Mouse (Mus musculus) brown adipose tissue, adult 24 weeks (tissue): ENCODE measurements around the gene Gm17662. TPM values are rescaled to one million over a fixed set of nuclear protein-coding genes. Genes with fewer than 3 reads are reported as not detected.

ENCODE experiments used
- H3K27ac ChIP-seq: fragments of 200-500 bp; replicated peaks from 2 replicates; pipeline ENCODE4 v1.5.1; 2012; ENCODE audit warnings: low read depth, mild to moderate bottlenecking, low read length
- H3K4me1 ChIP-seq: fragments of 200-500 bp; 2 replicates; pipeline ENCODE4 v1.6.1; 2012; ENCODE audit warnings: low read length, mixed read lengths; ENCODE audit not compliant: control insufficient read depth, insufficient read depth, insufficient read length
- H3K4me3 ChIP-seq: fragments of 200-500 bp; 2 replicates; pipeline ENCODE4 v1.5.1; 2012; ENCODE audit warnings: low read depth, mild to moderate bottlenecking, low read length, moderate library complexity; ENCODE audit not compliant: insufficient read depth
- polyA plus RNA-seq: library from polyadenylated mRNA; stranded (reverse); fragments of >200 nt; gene quantifications from 2 replicates; pipeline ENCODE4 v1.2.4, GENCODE M21; 2012; ENCODE audit not compliant: missing spikeins, insufficient read depth, insufficient read length

Gene Gm17662
- not detected in 2 replicates for polyA plus RNA-seq

DNA sequence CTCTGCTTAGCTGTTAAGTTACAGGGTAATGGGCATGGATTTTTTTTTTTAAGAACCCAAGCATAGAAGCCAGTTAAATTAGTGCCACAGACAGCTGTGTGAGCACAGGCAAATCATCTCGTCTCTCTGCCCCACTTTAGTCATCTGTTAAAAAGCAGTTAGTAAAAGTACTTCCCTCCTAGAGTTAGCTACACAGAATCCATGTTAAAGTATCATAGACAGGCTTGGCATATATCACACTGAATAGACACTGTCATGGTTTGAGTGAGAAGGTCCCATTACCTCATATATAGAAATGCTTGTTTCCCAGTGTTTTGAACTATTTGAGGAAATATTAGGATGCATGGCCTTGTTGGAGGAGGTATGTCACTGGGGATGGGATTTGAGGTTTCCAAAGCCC, at the start of gene Gm17662:
TSS of gene Gm17662 (plus strand) at position 301 of the 400 bp plus-strand sequence.
- Histone ChIP-seq H3K27ac (no peak within 1 kb of the TSS), H3K4me3 (no peak within 1 kb of the TSS), H3K4me1 (no peaks in the 10 kb centered on the region)

DNA sequence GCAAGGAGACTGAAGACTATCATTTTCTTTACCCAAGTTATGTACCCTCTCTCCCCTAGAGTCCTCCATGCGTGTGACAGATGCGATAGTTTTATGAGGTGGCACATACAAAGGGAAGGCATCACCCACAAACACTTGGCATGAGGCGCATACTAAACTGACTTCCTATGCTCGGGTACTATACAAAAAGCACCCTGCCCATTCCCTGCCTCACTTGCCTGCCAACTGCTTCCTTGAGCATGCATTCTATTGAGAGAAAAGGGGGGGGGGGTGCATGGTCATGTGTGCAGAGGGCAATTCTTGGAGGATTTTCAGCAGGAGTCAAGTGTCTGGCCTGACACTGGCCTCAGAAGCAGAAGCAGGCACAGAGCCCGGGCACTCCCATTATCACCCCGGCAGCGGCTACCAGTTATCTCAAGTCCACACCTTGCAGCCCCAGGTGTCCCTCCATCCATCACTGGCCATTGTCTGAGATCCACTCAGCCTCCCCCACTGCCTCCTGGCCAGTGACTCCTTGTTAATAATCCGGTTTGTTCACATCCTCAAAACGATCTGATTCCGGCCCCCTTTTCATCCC, 46.3 kb upstream of the Gm17662 start:
- H3K4me3 ChIP-seq = no peak overlapping the region
- H3K27ac ChIP-seq = no peak overlapping the region
- no peaks in the 10 kb centered on the region for H3K4me1 ChIP-seq

DNA sequence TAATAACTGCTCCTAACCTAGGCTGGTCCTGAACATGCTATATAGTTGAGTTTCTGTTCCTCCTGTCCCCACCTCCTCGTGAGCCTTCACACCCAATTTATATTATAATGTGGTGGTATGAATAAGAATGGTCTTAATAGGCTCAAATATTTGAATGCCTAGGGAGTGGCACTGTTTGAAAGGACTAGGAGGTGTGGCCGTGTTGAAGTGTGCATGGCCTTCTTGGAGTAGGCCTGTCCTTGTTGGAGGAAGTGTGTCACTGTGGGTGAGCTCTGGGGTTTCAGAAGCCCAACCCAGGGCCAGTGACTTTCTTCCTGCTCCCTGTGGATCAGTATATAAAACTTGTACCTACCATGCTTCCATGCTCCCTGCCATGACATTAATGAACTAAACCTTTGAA, 43.5 kb upstream of the Gm17662 start:
- Histone ChIP-seq H3K4me1 (no peaks in the 10 kb centered on the region), H3K4me3 (no peak overlapping the region), H3K27ac (no peak overlapping the region)

DNA sequence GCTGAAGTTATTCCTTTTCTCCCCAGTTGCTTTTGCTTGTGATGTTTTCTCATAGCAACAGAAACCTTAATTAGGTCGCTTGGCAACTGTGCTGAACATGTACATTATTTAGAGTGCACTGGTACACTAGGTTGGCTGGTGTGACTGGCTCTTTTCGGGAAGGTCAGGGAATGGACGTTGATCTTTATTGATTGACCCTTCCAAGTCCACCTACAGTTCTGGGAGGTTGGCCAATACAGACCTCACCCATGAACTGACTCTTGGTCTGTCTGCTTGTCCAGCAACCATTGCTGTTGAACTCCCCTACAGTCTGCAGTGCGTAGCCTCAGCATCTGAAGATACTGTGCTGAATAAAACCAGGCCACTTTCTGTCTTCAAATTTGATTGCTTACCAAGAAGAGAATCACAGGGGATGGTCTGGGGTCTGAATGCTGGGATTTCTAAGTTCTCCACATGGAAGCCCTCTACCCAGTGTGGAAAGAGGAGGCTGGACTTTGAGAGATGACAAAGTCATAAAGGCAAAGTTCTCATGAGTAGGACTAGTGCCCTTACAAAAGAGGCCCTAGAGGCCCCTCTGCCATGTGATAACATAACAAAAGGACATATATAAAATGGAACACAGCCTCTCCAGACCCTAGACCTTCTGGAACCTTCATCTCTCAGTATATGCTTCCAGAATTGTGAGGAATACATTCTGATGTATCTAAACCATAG, 40.5 kb upstream of the Gm17662 start:
- H3K4me3 ChIP-seq = no peak overlapping the region
- H3K4me1 ChIP-seq = no peaks in the 10 kb centered on the region
- H3K27ac ChIP-seq = no peak overlapping the region

DNA sequence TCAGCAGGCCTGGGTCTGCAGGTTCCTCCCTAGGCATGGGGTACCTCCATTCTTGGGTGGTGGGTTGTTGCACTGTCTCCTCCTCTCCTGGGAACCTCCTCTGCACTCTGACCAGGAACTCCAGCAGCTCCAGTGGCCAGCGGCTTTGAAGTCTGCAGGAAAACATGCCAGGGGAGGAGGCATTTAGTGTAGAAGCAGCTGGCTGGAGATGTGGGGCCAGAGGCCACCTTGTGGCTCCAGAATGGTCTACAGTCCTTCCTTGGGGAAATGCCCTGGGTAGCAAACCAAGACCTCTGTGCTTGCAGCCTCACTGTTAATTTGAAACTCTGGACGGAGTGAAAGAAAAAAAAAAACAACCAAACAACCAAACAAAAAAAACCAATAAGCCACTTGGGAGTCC, 39.6 kb upstream of the Gm17662 start:
- Histone ChIP-seq H3K4me3 (no peak overlapping the region), H3K27ac (no peak overlapping the region), H3K4me1 (no peaks in the 10 kb centered on the region)

DNA sequence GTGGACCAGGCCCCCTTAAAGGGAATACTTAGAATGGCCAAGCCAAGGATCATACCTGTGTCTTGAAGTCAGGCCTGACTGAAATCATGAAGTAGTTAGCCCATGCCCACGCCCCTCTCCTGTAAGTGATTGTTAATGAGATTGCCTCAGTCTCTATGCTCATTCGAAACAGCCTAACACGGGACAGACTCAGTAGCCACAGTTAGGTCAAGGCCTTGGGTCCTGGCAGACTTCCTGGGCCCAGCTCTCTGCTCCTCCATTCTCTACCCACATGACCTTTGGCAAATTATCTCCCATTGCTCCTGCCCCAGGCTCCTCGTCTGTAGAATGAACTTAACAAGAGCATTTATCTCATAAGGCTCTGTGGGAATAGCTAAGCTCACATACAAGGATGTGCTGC, 38.1 kb upstream of the Gm17662 start:
- Histone ChIP-seq H3K4me1 (no peaks in the 10 kb centered on the region), H3K27ac (no peak overlapping the region), H3K4me3 (no peak overlapping the region)

DNA sequence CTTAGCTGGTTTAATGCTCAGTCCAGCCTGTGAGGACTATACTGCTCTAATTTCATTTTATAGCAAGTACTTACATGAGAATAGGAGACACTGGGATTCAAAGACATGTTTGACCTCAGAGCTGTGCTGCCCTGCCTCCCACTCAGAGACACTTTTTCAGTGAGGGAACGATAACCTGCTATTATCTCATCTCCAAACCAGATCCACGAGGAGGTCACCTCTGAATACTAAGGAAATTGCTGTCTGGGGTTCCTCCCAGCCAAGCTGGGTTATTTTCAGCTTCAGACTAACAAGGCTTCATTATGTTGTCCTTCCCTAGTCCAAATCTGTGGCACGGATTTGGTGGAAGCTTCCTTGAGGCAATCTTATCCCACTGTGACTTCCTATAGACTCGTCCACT, 37.2 kb upstream of the Gm17662 start:
- H3K27ac ChIP-seq = no peak overlapping the region
- no peak overlapping the region for H3K4me3 ChIP-seq
- no peaks in the 10 kb centered on the region for H3K4me1 ChIP-seq

DNA sequence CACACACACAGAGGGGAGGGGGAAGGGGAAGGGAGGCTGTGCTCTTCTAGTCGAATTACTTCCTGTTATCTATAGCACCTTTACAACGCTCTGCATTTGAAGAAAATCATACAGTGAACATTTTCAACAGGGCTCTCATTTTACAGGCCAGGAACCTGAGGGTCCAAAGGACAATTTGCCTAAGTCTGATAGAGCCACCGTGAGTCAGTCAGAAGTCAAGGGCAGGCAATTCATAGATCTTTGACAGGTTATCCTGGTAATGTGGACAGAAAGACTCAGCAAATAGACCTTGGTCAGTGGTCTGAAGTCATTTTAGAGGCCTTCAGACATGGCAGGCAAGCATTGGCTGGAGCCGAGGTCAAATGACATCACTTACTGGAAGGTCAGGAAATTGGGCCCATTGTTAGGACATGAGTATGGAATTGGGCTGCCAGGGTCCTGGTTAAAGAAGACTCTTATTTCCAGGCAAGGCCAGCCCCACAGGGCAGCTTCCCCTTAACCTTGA, 33.5 kb upstream of the Gm17662 start:
- H3K27ac ChIP-seq = no peak overlapping the region
- no peak overlapping the region for H3K4me3 ChIP-seq
- no peaks in the 10 kb centered on the region for H3K4me1 ChIP-seq

DNA sequence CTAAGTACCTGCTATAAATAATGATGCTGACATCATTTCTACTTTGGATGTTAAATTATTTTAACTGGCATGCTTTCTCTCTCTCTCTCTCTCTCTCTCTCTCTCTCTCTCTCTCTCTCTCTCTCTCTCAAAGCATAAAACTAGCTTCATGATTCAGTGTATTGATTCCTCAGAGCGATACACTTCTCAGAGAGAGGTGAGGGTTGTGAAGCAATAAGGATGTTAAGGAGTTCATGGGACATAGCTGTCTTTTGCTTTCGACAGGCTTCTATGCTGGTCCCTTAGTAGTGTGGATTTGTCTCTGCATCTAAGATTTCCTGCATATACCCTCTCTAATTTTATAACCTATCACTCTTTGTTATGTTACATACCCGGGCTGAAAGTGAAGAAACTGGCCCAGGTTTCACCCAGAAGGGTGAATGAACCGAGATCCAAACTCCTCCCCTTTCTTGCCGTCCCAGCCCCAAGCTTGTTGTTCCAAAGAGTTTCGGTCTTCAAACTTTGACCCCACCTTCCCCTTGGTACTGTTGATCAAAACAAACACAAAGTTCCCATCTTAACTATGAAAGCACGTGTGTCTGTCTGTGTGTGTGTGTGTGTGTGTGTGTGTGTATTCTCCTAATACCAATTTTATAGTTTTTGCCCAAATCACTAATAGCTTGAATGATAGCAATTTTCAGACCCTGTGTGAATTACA, 32.6 kb upstream of the Gm17662 start:
- Histone ChIP-seq H3K4me1 (no peaks in the 10 kb centered on the region), H3K4me3 (no peak overlapping the region), H3K27ac (no peak overlapping the region)

DNA sequence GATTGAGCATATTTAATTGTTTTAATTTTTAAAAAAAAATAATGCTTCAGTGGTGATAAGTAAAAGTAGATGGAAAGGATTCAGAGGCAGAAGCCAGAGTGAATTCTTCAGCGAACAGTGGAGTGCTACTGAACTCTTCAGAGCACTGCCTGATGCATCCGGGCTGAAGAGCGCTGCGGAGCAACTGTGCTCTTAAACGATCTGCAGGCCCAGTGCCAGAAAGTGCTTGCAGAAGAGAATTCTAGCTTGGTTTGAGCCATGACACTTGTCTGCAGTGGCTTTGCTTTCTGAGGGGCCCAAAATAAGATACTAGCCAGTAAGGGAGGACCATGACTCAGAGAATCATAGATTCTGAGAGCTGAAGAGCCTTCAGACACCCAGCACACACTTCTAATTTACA, 28.2 kb upstream of the Gm17662 start:
- no peak overlapping the region for H3K27ac ChIP-seq
- H3K4me1 ChIP-seq = no peaks in the 10 kb centered on the region
- H3K4me3 ChIP-seq = no peak overlapping the region

DNA sequence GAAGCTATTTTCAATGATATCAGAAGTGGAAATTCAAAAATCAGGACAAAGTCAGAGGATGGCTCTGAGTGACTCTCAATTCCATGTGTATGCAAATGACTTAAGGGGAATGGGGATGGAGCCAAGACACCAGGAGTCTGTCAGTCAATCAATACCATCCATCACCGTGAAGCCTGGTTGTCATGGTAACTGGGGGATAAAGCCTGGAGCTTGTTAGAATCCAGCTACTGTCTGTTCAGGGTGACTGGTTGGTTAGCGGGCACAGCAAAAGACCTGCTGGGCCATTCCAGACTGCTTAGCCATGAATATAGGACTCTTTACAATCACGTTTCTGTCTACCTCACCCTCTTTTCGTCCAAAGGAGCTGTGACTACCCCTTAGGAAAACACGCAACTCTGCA, 22.0 kb upstream of the Gm17662 start:
- H3K27ac ChIP-seq = no peak overlapping the region
- H3K4me1 ChIP-seq = no peaks in the 10 kb centered on the region
- no peak overlapping the region for H3K4me3 ChIP-seq

DNA sequence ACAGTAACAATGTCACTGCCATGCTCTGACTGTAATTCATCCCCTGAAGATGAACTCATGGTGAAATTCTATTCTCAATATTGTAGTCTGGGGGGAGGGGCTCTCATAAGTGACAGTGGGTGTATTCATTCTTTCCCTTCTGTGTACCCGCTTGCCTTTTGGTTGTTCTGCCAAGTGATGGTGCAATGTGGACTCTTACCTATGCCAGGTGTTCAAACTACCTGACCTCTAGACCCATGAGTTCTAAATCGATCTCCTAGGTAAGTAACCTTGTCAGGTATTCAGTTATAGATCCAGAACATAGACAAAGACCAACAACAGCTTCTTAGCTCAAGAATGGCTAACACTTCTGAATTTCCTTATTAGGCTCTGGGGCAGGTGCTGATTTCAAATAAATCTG, 18.8 kb upstream of the Gm17662 start:
- Histone ChIP-seq H3K4me1 (no peaks in the 10 kb centered on the region), H3K4me3 (no peak overlapping the region), H3K27ac (no peak overlapping the region)

DNA sequence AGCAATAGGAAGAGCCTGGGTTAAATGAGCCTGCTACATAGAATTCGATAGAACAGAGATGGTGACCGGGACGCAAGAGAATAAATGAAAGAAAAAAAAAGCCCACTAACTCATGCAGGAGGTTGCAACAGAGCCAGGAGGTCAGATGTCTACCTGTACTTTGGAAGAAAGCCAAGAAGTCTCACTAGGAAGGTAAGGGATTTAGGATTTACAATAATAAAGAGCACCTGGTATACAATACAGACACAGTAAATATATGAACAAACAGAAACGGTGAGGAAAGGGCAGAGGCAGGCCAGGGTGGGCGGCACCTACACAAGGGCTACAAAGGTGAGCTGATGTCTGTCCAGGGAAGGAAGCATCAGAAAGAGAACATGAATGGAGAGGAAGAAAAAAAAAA, 14.9 kb upstream of the Gm17662 start:
- no peaks in the 10 kb centered on the region for H3K4me1 ChIP-seq
- no peak overlapping the region for H3K4me3 ChIP-seq
- no peak overlapping the region for H3K27ac ChIP-seq

DNA sequence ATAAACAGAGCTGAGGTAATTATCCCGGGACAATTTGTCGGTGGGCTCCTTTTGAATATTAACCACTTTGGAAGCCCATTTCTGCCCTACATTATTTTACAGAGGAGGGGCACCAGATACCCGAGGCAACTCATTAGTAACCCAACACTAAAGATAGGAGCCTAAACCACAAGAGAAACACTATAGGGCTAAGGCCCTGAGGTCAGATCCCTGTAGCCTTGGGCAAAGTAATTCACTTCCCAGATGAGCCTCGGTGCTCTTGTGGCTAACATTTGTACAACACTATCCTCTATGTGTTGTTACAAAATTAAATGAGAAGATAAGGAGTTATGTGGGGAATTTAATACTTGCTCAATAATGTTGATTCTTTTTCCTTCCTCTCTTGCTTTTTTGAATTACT, 13.6 kb upstream of the Gm17662 start:
- Histone ChIP-seq H3K4me3 (no peak overlapping the region), H3K27ac (no peak overlapping the region), H3K4me1 (no peaks in the 10 kb centered on the region)

DNA sequence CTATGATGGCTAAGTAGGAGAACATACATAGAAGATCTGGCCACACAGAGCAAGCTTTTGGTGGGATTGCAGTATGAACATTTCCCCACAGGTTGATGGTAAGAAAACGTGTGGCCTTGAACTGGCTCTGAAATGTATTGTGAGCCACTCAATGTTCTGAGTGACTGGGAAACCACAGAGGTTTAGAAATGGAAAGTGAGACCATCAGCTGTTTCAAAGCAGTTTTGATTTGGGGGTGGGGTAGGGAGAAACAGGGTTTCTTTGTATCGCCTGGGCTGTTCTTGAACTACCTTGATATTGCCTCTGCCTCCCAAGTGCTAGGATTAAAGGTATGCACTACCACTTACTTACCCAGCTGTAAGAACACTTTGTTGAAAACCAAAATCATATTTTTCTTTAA, 1.9 kb upstream of the Gm17662 start:
- Histone ChIP-seq H3K4me3 (no peak overlapping the region), H3K27ac (no peak overlapping the region), H3K4me1 (no peaks in the 10 kb centered on the region)

DNA sequence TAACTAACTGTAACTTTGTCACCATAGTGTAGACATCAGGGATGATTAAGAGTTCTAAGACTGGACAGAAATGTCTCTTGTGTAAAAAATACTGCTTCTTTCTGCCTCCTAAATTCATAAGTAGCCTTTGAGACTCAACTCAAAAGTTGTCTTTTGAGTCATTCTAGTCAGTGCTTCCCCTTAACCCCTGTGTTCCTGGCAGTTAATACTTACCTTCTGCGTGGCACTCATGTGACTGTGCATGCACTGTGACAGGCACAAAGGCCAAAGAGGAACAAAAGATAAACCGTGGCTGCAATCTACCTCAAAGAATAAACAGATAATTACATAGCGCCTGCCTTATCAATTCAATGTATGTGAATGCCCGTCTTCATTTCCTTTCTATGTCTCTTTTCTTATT, 694 bp downstream of the Gm17662 start:
- no peaks in the 10 kb centered on the region for H3K4me1 ChIP-seq
- H3K4me3 ChIP-seq = no peak overlapping the region
- no peak overlapping the region for H3K27ac ChIP-seq
